Mouse (Mus musculus) liver, adult (tissue): Measurements from ENCODE around the gene Teddm1b.

Experiments used
- GATA4 ChIP-seq: IDR thresholded peaks from 2 replicates; pipeline ENCODE4 v1.6.1; 2014; ENCODE audit warnings: mild to moderate bottlenecking, low read length; ENCODE audit not compliant: insufficient replicate concordance

The Teddm1b gene

DNA sequence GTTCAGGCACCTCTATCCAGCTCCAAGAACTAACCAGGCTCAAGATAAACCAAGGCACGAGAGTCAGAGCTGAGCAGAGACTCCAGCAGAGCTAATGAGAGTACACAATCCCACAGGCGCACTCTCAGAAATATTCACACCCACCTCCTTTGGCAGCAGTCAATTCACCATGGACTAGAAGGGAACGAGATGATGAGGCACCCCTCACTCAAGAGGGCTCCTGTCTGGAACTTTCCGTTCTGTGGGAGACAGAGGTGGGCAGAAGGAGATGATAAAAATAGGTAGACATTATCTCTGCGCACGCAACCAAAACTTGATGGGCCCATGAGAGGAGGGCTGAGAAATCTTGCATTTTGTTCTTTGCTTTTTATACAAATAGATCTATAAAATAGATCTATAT is at the start of gene Teddm1b:
Gene Teddm1b, plus strand, starts transcription at position 301 of the 400 bp plus-strand sequence.
- no peak for TF ChIP-seq GATA4

DNA sequence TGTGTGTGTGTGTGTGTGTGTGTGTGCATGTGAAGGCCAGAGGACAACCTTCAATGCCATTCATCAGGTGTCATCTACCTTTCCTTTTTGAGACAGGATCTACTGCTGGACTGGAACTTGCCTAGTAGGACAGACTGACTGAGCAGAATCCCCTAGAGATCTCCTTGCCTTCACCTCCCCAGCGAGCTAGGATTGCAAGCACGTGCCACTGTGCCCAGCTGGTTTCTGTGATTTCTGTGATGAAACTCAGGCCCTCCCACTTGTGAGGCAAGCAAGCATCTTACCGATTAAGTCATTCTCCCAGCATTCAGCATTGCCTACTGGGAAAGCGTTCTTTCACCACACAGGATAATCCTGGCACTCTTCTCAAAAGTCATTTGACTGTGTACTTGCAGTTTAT is 43.4 kb upstream of the Teddm1b start:
- no peak for TF ChIP-seq GATA4

DNA sequence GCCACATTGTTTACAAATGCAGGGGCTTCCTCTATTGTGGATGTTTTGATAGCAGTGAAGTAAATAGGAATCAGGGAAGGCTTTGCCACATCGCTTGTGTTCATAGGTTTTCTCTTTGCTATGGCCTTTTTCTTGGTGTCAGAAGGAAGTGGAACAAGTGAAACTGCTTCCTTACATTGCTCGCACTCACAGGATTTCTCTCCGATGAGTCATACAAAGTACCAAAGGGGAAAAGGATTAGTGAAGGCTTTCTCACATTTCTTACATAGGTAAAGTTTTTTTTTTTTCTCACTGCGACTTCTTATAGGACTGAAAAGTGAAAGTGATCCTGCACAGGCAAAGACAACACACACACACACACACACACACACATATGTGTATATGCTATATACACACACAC is 38.1 kb upstream of the Teddm1b start:
- TF ChIP-seq GATA4: no peak

DNA sequence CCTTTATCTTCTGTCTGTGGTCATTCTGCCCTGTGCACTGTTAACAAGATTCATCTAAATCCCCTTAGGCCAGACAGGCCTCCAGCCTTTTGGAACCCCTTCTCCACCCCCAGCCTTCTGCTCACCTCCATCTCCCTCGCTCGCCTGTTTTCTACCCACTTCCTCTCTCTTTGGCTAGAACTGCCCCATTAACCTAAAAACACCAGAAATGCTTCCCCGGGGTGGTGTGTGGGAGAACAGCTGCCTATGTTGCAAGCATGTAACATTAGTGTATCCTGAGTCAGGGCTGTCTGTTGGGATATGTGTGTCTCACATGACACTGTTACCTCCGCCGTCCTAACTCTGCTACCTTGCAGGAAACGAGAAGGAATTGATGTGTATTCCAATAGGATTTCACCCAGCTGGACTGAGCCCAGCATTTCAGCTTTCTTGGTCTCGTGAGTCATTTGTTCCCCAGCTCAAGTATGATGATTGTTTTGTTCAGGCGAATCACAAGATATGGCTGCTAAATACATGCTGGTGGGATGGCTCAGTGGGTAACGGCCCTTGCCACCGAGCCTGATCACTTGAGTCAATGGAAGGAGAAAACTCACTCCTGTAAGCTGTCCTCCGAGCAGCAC is 31.9 kb upstream of the Teddm1b start:
- no peak for TF ChIP-seq GATA4

DNA sequence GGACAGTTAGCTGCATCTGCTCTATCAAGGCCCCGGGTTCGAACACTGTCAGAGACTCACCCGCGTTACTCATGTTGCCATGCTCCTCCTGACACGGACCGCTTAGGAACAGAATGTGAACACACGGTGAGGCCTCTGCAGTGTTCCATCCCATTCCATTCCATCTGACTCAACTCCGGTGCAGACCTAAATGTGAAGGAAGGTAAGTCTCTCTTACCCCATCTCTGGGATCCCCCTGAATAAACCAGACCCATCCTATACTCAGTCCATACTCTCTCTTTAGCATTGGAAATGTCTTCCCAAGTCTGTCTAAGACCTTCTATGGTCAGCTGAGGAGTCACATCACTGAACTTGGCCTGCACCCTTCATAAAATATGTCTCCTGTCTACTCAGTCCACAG is 30.1 kb upstream of the Teddm1b start, which contains the start of gene Rgsl1:
Gene Rgsl1, minus strand, starts transcription at position 101 of the 400 bp plus-strand sequence.
- TF ChIP-seq GATA4: no peak

DNA sequence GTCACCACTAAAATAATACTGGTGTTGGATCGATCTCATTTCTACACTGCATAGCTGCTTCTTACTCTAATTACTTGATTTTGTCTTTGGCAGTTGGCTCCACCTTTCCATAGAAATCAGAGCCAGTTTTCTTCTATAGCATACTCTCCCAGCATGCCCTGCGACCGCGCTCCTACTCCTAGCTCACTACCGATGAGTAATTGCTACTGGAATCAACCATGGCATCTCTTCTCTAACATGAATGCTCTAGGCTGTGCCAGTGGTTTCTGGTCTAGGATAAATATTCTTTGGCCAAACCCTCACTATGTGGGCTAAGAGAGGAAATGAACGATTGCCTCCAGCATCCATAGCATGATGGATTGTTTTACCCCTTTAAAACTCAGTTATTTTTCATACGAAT is 27.7 kb upstream of the Teddm1b start:
- no peak for TF ChIP-seq GATA4

DNA sequence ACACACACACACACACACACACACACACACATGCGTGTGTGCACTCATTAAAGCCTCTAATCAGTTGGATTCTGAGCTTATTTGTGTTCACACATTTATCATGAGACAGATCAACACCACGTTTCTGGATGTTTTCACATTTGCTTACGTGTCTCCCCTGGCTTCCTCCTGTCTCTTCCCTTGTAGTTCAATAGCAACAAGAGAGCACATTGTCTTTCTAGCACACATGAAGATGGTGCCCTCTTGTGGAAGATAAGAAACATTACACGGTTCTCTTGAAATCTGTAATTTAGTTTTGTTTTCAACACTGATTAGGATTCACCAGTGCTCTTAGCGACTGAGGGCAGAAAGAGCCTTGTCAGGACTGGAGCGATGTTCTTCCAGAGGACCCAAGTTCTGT is 27.3 kb upstream of the Teddm1b start:
- no peak for TF ChIP-seq GATA4

DNA sequence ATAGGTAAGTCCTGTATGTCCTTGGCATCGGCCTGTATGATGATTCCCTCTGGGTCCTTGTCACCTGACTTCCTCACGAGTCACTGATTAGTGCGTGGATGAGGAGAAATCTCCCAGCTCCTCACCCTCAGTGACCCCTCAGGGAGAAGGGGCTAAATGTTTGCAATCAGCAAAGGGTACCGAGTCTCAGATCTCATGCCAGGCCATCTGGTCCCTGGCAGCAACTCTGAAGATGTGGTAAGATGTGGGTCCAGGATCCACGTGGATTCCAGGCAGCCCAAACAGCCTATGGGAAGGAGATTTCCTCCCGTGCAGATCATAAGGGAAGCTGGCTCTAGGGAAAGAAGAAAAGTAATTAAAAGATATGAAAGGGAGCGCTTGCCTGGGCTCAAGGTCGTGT is 18.2 kb upstream of the Teddm1b start:
- no peak for TF ChIP-seq GATA4

DNA sequence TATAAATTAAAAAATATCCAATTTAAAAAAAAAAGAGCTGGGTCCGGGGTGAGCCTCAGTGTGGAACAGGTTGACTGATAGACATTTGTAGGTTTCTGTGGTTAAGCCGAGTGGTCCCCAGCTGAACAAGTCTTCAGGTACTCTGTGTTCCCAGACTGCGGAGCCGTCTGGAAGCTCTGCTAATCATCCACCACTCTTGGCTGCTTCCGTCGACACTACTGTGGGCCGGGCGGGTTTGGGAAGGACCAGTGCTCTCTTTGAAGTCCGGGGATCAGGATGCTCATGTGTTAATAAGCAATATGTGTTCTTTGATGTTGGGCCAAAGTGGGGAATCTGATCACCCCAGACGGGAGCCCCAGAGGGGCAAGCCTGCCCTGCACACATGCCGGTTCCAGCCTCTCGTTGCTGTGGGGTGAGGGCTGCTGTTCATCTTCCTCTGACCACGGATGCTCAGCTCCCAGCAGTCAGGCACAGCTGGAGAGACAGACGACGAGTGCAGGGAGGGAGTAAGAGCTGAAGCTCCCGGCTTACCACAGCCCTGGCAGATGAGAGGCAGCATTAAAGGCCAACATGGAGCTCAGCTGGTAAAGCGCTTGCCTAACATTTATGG is 12.0 kb downstream of the Teddm1b start:
- TF ChIP-seq GATA4: no peak

DNA sequence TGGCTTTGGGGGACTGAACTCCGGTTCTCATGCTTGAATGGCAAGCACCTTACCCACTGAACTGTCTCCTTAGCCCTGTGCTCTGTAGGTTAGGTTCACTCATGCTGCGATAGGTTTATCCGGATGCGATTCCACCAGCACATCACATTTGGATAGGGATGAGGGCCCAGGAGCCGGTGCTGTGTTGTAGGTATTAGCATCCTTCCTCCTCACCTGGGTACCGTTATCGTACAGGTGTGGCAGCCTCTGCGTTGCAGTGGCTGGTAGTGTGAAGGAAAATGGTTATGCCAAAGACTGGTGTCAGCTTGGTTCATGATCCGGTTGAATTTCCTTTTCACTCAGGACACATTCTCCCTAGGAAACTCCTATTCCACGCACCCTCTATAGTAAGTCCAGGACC is 16.0 kb downstream of the Teddm1b start:
- TF ChIP-seq GATA4: no peak

DNA sequence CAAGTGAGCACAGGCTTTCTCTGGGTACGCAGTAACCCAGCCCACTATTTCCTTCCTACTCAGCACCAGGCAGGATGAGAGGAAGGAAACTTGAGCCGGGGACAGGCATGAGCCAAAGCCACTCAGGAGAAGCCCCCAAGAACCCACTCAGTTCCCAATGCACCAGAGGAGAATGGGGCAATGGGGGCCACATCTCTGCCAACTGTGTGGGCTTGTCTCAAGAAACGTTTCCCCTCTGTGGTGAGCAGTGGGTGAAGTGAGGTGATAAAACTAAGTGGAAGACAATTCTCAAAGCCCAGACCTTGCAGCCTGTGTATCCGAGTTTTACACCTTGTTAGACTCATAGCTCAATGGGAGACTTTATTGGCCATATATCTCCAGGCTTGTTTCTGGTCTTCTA is 17.3 kb downstream of the Teddm1b start, which contains the start of gene Teddm1a:
Gene Teddm1a, plus strand, starts transcription at position 301 of the 400 bp plus-strand sequence.
- TF ChIP-seq GATA4: no peak

DNA sequence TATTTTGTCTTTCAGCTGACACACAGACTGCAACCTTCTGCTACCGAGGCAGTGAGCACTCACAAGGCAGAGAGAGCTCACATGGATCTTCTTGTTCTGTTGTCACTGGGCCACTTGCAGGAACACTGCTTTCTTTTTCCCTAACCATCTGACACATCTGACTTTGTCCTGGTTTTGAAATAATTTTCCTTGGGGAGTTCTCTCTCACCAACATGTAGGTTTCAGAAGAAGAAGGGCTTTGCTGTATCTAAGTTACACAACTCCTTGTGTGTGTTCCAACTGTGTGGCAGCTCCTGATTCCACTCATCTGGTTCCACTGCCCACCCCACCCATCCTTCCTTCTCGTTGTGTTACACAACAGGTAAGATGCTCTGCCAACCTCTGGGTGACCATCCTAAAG is 19.6 kb downstream of the Teddm1b start:
- no peak for TF ChIP-seq GATA4

DNA sequence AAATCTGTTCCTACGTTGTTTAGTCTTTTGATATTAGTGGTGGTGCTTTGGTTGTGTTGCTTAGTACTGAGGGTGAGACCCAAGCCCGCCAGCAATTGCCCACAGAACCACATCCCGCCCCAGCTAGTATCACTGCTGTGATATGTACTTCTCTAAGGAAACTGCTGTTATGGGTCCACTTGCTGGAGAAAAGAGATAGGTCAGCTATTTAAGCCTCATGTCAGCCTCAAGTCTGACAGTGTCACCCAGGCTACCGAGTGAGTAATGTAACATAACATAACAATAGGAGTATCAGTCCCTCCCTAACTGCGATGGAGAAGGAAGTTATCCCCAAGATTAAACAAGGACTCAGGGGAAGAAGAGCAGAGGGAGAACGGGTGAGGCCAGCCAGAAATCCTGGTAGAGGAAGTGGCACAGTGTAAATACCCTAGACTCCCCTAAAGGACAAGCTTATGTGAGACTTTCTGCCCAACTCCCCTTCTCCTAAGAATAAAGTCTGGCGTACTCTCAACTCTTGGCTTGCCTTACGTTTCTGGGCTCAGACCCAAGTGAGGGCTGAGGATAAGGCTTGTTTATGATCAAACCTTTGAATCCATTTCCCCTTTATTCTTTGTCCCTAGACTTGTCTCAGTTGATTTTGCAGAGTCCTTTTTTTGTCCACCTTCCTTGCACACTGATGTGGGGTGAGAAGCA is 20.2 kb downstream of the Teddm1b start:
- no peak for TF ChIP-seq GATA4

DNA sequence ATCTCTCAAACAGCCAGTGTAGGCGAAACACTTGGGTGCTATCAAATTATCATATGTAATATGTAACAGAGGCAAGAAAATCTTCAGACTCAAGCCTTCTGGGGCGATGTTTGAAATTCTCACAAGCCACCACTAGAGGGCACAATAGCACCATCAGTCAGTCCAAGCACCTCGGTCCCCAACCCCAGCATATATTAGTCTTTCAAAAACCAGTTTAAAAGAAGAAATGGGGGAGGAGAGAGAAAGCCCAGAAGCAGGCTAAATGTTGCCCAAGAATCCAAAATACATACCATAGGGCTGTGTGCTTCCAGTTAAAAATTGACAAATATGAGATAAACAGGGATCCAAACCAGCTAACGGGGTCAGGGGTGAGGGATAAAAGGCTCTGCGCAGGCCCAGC is 20.8 kb downstream of the Teddm1b start:
- no peak for TF ChIP-seq GATA4

DNA sequence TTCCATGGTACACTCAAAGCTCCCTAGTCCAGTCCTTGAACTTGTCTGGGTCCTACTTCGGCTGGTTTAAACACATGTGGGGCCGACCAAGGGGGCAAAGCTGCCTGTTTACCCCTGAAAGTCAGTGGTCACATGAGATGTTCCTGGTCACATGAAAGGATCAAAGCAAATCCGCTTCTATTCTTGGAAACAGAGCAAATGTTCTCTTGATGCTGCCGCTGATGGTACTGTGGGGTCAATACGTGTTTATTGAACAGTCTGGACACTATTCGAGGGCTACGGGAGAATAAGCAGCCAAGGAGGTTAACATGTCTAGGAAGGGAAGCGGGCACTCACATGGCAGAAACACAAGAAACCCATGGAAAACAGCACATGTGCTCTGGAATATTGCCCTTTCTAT is 23.1 kb downstream of the Teddm1b start:
- TF ChIP-seq GATA4: no peak

DNA sequence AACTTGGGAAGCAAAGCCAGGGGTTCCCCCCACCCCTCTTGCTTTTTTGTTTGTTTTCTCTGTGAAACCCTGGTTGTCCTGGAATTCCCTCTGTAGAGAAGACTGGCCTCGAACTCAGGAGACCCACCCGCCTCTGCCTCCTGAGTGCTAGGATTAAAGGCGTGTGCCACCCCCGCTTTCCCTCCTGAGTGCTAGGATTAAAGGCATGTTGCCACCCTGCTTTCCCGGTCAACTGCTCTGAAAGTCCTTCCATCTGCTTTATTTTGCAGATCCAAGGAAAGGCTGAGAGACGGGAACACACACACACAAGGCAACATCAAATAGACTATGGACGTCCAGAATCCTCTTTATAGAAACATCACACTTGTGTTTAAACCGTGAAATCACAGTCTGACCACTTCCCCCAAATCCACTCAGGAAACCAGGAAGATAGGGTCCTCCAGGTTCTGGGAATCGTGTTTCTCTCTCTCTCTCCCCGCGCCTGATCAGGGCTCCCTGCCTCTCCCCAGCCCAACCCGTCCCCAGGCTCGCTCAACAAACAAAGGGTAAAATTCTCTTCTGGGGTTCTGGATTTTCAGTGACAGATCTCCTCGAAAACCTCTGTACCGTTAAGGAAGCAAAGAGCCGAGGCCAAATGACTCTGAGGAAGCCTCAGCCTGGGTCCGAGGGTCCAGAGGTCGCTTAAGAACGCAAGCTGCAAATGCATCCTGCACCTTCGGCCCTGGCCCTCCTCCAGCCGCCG is 25.0 kb downstream of the Teddm1b start:
- no peak for TF ChIP-seq GATA4

DNA sequence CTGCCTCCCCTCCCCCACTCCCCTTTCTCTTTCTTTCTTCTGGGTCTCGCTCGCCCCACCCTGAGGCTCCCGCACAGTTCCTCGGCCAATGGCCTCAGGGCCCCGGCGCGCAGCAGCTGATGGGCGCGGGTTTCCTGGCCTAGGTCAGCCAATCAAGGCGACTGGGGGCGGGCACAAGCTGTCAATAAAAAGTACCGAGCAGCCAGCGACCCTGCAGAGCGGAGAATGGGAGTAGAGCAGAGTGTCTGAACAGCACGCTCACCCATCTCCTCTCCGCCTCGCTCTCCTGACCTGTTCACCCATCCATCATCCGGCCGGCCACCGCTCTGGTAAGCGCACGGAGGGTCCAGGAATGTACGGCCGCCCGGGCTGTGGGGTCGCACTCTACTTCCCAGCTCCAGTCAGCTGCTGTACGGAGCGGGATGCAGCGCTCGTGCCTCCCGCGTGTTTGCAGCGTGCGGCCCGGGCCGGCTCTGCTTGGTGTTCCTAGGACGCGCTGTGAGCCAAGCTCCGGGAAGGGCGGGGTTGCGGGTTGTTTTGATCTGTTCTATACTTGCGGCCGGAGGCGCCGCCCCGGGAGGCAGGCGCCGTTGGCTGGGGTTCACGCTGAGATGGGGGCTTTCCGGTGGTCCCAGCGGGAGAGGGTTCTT is 25.7 kb downstream of the Teddm1b start, which contains the start of the genes Glul and Teddm2:
Gene Glul, plus strand, starts transcription at position 214 of the 650 bp plus-strand sequence.
Gene Teddm2, minus strand, starts transcription at position 498 of the 650 bp plus-strand sequence.
- no peak for TF ChIP-seq GATA4
